Mouse (Mus musculus): ENCODE measurements around the gene Clint1.
"Not testable (repeated sequence)": the region's sequence is repeated elsewhere in the genome, so short reads cannot be mapped to it uniquely, and the experiment has no call there.

Gene Clint1

DNA sequence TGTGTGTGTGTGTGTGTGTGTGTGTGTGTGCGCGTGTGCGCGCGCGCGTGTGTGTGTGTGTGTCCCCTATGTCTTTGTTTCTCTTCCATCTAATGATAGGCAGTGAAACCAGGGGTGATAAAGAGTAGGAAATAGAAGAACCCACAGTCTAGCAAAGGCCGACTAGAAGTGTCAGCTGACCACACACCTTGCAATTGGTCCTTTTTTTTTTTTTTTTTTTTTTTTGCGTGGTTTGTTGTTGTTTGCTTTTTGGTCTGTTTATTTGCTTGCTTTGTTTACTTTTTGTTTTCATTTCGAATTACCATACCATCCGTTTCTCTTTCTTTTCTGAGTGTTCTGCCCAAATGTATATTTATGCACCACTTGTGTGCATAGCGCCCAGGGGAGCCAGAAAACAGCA lies 3.6 kb upstream of the Clint1 start:
- DNase-seq: no peak

DNA sequence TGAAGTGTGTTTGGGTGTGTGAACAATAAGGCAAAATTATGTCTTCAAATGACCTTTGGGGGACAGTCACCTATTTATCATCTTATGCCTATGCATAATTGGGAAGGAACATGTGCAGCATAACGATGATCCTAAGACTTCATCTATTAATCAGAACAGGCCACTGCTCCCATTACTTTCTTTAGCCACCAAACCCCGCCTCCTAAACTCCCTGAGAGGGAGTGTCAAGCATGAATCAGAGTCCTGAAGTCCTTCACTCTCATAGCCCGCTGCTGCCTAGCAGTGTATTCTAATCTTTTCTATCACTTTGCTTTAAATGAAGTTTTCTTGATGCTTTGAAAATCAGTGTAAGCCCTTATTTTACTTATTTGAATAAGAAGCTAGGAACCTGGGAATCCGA lies 2.6 kb upstream of the Clint1 start:
- no peak for DNase-seq

DNA sequence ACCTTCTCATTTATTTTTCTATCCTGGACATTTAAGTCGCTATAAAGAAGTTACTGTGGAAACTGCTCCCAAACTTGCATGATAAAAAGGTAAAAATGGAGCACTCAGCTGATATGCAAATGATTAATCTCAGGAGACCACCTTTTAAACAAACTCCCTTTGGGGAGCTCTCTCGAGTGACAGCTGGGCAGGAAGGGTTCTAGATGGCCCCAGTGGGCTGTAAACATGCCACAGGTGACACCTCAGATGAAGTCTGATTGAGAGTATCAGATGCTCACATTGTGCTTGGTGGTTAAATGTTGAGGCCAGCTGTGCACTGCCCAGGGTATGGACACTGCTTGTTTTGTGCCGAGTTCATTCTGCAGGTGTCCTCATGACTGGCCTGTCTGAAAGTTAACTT lies 2.0 kb upstream of the Clint1 start:
- no peak for DNase-seq

DNA sequence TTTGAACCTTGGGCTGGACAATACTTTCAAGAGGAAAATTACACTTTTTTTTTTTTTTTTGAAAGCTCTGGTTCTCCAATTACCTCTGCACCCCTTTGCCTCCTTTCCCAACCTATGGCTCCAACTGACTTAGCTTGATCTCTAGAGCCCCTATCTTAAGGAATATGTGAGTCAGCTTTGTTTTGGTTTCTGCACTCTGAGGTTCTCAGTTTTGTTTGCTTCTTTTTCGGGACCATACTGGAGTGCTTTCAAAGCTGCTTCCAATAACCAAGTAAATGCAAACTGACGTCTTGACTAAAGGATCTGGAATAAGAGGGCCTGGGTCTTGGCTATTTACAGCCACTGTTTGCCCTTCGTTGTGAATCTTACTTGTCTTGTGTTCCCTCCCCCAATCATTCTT lies 1.5 kb upstream of the Clint1 start:
- DNase-seq: no peak

DNA sequence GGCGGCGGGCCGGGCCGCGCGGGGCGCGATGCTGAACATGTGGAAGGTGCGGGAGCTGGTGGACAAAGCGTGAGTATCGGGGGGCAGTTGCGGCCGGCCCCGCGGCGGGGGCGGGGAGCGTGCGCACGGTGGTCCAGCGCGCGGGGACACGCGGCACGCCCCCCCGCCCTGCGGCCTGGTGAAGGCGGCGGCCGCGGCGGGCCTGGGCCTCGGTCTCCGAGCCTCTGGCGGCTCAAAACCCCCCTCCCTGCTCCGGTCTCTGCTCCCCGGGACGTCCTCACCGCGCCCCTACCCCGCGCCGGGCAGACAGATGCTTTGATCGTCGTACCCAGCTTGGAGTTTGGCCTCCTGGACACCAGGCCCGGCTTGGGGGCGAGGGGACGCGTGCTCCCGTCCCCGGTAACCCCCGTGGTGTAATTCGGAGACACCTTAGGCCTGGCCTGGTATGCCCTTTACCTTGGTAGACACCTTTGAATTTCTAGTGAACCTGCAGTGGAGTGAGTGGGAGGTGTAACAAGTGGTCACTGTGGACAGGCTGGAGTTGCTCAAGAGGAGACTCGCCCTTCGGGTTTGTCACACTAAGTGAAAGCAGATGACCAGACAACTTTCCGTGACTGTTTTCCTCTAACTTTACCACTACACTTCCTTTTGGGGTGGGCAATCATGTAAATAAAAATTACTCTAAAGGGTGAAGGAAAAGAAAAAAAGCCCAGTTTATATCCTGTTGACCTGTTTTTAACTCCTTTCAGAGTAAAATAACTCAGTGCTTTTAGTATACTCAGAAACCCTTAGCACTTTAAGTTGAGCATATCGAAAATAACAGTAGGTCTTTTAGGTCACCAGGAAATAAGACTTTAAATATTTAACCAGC lies 508 bp downstream of the Clint1 start:
- no peak for DNase-seq

DNA sequence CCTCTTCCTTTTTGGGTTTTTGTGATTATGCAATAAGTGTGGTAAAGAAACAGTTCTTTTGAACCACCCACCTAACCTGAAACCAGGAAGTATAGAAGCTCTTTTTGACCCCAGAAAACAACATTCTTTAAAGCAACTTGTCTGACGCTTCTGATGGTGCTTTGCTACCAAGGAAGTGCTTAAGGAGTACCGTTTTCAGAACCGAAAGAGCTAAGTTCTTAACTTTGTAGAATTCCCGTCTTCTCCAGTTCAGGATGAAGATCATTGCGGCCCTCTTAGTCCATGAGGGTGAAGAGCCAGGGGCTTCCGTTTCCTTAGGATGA lies 1.1 kb downstream of the Clint1 start:
- DNase-seq: no peak

DNA sequence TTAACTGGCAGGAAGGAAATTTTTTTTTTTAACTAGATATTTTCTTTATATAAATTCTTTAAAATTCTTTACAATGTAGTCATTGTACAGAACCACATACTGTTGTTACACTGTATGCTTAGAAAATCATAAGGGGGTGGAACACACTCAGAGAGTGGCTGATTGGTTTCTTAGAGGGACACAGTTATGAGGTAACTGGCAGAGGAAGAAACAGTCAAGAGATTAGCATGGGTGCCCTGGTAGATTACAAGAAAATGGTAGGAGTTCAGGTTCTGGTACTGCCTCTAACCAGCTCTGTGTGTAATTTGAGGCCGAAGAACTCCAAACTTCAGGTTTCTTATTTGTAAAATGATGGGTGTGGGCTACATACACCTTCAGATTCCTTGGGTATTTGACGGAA lies 2.1 kb downstream of the Clint1 start:
- no peak for DNase-seq

DNA sequence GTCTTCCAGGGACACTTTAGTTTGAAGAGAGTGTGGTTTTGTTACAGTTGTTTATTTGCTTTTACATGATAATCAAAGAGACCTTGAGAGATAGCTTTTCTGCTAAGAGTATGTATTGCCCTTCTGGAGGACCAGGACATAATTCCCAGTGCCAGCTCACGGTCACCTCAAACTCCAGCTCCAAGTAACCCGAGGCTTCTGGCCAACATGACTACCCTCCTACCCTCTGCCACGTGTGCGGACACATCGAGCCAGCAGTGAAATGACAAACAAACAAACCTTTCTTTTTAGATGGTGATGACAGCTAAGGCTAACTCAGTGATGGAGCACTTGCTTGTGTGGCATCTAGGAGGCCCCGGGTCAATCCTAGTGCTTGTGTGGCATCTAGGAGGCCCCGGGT lies 2.5 kb downstream of the Clint1 start:
- no peak for DNase-seq

DNA sequence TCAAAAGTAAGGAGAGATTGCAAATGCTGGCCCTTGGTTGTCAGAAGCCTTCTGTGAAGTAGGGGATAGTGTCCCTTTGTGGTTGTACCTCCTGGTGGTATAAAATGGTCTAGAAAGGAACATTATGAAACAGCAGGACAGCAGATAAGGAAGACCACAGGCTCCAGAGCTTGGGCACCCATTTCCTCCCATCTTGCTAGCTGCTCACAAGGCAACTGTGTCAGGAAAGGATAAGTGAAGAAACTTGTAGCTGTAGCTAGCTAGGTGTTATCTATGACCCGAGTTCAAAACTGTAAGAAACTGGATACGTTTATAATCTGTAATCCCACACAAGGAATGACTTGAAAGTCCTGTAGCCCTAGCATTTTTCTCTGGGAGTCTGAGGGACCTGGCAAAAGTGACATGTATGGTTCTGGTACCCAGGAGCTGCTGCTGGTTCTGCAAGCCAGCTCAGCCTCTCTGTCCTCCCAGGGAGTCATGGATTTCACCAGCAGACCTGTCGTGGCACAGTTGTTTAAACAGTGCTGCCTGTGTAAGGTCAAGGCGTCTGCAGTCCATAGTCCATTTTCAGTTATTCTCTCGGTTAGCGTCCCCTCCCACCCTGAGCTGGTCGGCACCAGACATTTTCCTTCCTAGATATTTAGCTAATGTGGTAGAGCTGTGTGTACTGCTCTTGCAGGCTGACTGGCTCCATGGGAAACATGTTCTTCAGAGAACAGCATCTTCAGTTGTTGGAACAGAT lies 3.7 kb downstream of the Clint1 start:
- no peak for DNase-seq

DNA sequence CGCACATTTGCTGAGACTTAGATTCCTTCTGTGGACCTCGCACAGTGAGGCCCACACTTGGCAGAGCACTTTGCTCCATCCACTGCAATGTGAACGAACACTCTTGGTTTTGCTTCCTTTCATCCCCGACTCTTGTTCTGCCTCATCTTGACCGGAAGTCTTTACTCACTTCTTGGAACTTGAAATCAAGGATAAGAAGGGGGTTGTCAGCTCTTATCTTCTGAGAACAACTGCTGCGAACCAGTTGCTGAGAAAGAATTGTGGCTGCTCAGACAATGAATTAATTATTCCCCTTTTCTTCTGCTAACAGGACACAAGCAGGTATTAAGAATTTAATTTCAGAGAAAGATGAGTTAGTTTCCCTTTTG lies 4.3 kb downstream of the Clint1 start:
- no peak for DNase-seq

DNA sequence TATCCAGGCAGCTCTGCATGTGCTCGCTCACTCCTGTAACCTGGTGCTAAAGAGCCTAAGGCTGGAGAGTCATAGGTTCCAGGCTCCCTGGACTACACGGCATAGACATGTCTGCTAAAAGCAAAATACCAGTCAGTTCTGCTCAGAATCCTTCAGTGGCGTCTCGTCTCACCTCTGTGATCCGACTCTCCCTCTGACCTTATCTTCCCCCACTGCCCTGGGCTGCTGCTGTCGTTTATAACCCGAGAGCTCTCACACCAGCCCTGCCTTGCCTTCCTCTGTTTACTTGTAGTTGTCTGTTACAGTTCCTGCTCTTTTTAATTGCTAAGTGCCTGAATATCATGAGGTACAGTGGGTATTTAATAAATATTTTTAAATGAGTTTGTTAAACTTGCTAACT lies 9.5 kb downstream of the Clint1 start:
- DNase-seq: no peak

DNA sequence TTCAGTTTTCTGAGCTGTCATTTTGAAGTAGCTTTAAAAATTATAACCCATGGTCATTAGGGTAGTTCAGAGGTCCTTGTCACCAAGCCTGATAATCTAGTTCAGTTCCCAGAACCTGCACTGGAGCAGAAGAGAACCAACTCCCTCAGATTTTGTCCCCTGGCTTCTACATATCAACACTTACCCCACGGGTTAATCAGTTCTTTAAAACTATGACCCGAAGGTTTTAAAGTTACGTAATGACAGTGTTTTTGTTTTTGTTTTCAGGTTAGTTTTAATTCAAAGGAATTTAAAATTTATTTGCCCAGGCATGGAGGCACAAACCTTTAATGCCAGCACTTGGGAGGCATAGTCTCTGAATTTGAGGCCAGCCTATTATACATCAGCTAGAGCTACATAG lies 12.6 kb downstream of the Clint1 start:
- no peak for DNase-seq

DNA sequence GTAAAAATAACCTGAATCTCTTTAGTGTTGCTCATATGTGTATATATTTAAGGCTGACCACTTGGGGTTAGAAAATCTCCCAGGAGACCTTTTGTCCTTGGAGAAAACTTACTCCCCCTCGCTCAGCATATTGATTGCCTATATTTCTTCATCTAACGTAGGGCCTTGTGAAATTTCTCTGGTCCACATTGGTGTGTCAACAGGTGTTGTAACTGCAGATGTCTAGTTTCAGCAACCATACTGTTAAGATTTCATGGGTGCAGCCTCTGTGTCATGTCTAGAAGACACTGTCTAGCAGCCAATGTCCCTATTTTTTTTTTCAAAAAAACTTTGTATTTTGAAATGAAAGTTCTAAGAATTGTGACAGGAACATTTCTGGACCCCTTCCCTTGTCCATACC lies 14.0 kb downstream of the Clint1 start:
- DNase-seq: no peak

DNA sequence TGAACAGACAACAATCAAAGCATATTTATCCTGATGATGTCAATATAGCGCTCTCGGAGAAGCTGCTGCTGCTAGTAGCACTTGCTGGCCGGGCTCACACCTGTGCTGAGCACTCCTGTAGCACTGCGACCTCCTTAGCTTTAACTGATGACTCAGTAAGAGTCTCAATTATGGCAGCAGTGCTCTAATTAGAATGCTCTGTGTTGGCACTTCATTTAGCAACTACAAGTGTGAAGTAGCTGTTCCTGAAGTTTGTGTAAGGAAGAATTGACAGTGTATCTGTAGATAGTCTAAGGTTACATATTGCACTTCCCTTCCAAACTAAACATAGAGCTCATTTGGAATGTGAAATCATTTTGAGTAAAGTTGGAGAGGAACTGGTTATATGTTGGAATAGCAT lies 14.7 kb downstream of the Clint1 start:
- DNase-seq: no peak

DNA sequence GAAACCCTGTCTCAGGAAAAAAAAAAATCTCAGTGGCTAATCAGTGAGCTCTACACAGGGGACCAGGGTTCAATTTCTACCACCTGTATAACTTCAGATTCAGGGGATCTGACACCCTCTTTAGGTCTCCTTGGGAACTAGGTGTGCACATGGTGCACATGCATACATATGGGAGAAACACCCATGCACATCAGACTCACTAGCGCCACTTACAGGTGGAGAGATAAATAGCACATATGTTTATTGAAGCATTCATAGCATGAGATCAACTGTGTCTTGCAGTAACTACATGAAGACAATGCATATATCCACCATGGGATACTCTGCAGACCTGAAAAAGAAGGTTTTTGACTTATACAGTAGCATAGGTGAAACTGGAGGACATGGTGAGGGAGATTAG lies 21.8 kb downstream of the Clint1 start:
- DNase-seq: no peak

DNA sequence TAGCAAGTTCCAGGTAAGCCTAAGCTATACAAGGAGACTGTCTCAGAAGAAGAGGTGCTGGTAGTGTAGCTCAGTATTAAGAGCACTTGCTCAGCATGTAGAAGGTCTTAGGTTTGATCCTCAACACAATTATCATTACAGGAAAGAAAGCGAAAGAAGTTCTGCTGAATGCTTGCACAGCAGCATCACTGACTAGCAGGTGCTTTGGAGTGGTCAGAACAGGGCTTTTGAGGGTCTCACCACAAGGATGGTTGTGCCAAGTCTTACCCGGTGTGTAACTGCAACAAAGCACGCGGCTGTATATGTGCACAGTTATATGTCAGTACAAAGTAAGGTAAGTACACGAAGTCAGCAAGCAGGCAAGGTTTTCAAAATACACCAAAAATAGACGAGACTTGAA lies 22.4 kb downstream of the Clint1 start:
- no peak for DNase-seq

DNA sequence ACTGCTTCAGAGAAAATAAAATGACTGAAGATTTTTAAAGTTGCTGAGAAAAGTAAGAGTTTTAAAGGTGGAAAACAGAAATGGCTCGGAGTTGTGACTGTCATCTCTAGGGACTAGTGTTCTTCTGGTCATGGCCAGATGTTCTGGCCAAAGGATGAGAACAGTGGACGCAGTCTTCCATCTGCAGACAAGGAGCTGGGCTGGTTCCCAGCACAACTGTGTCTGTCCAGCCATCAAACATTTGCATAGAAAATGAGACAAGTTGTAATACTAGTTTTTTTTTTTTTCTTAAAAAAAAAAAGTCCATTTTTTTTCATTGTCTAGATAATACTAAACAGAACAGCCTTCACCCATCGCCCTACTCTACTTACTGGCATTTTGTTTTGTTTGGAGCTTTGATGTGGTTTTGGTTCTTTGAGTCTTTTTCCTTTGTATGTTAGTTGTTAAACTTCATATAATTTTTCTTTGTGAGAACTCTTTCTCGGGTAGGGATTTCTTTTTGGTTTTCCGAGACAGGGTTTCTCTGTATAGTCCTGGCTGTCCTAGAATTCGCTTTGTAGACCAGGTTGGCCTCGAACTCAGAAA lies 23.6 kb downstream of the Clint1 start:
- DNase-seq: no peak

DNA sequence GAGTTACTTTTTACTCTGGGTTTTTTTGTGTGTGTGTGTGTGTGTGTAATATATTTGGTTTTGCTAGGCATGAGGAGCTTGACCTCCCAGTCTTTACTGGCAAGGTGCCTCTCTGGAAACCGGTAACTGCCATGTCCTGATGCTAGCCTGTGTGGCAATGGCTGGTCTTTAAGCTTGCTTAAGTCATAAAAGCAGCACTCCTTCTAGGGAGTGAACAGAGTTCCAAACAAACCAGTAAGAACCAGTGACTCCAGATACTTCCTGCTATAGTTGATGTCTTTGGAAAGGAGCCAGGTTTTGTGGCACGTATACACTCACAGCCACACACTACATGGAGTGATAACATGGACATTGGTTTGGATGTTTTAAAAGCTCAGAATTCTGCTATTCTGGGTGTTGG lies 24.2 kb downstream of the Clint1 start:
- no peak for DNase-seq

DNA sequence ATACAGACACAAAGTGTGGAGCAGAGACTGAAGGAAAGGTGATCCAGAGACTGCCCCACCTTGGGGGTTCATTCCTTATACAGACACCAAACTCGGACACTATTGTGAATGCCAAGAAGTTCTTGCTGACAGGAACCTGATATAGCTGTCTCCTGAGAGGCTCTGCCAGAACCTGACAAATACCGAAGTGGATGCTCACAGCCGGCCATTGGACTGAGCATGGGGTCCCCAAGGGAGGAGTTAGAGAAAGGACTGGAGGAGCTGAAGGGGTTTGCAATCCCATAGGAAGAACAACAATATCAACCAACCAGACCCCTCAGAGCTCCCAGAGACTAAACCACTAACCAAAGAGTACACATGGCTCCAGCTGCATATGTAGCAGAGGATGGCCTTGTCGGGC lies 27.5 kb downstream of the Clint1 start:
- not testable (repeated sequence) for DNase-seq

DNA sequence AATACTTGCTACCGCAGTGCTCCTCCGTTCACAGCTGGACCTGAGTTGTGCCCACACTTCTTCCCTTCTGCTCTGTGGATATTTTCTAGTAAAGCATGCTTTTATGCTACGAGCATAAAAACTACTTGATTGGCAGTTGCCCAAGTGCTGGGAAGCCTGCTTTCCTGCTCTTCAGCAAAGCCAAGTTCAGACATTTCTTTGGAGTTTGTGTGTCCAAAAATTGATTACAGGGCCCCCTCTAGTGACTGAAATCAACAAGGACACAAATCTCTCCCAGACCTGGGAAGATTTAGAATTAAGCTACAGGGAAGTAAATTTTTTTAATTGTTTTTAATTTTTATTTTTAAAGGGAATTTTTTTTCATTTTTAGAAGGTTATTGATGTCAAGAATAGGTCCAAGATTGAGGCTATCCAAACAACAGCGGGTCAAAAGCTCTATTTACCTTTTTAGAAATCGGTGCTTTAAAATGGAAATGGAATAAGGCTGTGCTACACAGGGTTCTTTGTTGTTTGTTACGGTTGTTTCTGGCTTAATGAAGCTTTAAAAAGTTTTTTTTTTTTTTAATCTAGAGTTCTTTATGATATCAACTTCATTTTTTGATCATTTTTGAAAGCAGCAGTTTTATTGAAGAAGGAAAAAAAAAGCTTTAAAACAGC lies 29.3 kb downstream of the Clint1 start:
- DNase-seq: no peak

DNA sequence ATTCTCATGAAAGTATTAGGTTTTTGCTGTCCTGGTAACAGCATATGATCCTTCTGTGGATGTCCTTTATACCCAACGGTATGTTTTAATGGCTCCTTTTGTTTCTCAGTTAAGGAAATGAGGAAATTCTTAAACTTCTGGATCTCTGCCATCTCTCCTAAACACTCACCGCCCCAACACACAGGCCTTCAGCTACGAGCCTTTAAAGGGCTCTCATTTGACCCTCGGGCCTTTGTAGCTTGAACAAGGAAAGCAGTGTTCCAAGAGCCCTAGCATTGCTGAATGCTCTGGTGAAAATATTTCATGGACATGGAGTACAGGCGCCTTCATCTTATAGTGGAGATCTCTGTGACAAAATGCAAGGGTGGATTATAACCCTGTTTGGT lies 29.8 kb downstream of the Clint1 start:
- no peak for DNase-seq

DNA sequence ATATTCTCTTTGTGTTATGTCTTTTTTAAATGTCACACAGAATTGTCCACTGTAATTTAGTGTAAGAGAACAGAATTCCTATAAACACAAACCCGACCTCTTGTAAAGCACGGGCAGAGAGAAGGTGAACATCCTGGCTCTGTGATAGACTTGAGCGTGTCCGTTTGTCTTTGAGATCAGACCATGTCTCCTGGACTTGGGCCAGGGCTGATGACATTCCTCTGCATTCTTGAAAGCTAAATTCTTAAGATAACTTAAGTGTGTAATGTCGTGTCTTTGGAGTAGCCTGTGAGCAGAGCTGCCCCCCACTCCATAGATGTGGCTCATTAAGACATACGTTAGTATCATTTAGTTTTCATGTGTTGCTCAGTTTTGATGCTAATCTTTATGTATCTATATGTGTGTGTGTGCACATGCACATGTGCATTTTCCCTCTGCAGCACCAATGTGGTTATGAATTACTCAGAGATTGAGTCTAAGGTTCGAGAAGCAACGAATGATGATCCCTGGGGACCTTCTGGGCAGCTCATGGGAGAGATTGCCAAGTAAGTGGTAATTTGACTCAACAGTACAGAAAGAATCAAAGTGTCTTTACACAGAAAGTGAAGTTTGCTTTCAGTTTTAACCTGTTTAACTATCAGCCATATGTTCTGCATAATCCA lies 31.6 kb downstream of the Clint1 start:
- no peak for DNase-seq

DNA sequence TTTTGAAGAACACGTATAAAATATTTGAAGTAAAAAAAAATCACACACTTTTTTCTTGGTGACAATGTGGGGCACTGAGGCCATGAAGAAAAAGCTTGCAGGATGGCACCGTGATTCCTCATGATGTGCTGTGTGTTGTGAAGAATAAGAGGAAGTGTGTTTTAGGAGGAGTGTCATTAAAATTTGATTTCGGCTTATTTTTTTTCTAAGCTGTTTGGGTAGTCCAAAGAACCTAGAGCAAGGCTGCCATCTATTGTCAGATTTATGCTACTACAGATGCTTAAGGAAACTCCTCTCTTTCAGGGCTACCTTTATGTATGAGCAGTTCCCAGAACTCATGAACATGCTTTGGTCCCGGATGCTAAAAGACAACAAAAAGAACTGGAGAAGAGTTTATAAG lies 32.2 kb downstream of the Clint1 start:
- DNase-seq: no peak
